Mouse (Mus musculus) lung, embryonic 15.5 days (tissue): ENCODE results near the gene Sdhc. TPM values are rescaled to one million over a fixed set of nuclear protein-coding genes. Genes with fewer than 3 reads are reported as not detected.
"Not testable (repeated sequence)": the region's sequence is repeated elsewhere in the genome, so short reads cannot be mapped to it uniquely, and the experiment has no call there.

Experiments
- ATAC-seq: fragments of 200-750 bp; cut with Nextera tagmentation; 2 replicates; pipeline ENCODE4 v1.8.0; 2017; ENCODE audit warnings: moderate number of reproducible peaks, borderline replicate concordance; ENCODE audit not compliant: low FRiP score, low TSS enrichment; ENCODE audit errors: extremely low read depth
- H3K27ac ChIP-seq: fragments of 300-500 bp; sonication (generic); 2 replicates; pipeline ENCODE4 v1.5.1; 2015; ENCODE audit warnings: moderate library complexity, mild to moderate bottlenecking, inconsistent platforms
- H3K27me3 ChIP-seq: fragments of 300-500 bp; sonication (generic); 2 replicates; pipeline ENCODE4 v1.6.1; 2015; ENCODE audit warnings: inconsistent platforms
- H3K36me3 ChIP-seq: fragments of 300-500 bp; sonication (generic); 2 replicates; pipeline ENCODE4 v1.6.1; 2015; ENCODE audit warnings: inconsistent platforms
- H3K4me1 ChIP-seq: fragments of 300-500 bp; sonication (generic); 2 replicates; pipeline ENCODE4 v1.6.1; 2015; ENCODE audit warnings: inconsistent platforms
- H3K4me2 ChIP-seq: fragments of 300-500 bp; sonication (generic); 2 replicates; pipeline ENCODE4 v1.6.1; 2015; ENCODE audit warnings: inconsistent platforms, mild to moderate bottlenecking, moderate library complexity
- H3K4me3 ChIP-seq: fragments of 300-500 bp; sonication (generic); 2 replicates; pipeline ENCODE4 v1.5.1; 2015; ENCODE audit warnings: mild to moderate bottlenecking, inconsistent platforms
- H3K9ac ChIP-seq: fragments of 300-500 bp; sonication (generic); 2 replicates; pipeline ENCODE4 v1.6.1; 2015; ENCODE audit warnings: inconsistent platforms
- H3K9me3 ChIP-seq: fragments of 300-500 bp; sonication (generic); 2 replicates; pipeline ENCODE4 v1.6.1; 2016; ENCODE audit warnings: inconsistent platforms
- WGBS: fragments of 180-500 bp; shearing (Covaris S2); methylation state at CpG from one replicate; pipeline ENCODE4 v1.1.7; 2015; 5-methylcytosine and 5-hydroxymethylcytosine counted together
- polyA plus RNA-seq: library from polyadenylated mRNA; unstranded; fragments of >200 nt; fragmentation: Nextera tagmentation; extraction: Ambion mirVana; gene quantifications from 2 replicates; pipeline ENCODE4 v1.2.1, GENCODE M21; 2015

The Sdhc gene
- polyA plus RNA-seq, 1 experiment from 2014 or later: 256 TPM

GRCm38 (mm10) chr1:171162526-171162925 lies 12.1 kb upstream of the Sdhc start:
- H3K27me3 ChIP-seq: peaks cover 16% of the 10 kb centered on the region
- H3K4me2 ChIP-seq: no peak overlapping the region
- no peak for ATAC-seq
- H3K9me3 ChIP-seq: no peaks in the 10 kb centered on the region
- H3K27ac ChIP-seq: no peak overlapping the region
- H3K4me1 ChIP-seq: 0 out of 2 replicates have a peak, but pooled peaks cover 9% of the 10 kb centered on the region
- no peak overlapping the region for H3K9ac ChIP-seq
- 77% methylated on average over 3 of the region's 3 CpGs for WGBS
- H3K4me3 ChIP-seq: no peak overlapping the region
- no peaks in the 10 kb centered on the region for H3K36me3 ChIP-seq

- Histone ChIP-seq H3K27me3 (peaks cover 16% of the 10 kb centered on the region), H3K36me3 (no peaks in the 10 kb centered on the region), H3K9ac (0 out of 2 replicates have a peak overlapping the region, but pooled peaks have one; percentile 8), H3K4me2 (peak overlapping the region; percentile 57), H3K27ac (no peak overlapping the region), H3K9me3 (no peaks in the 10 kb centered on the region), H3K4me3 (peak overlapping the region; percentile 34), H3K4me1 (0 out of 2 replicates have a peak, but pooled peaks cover 9% of the 10 kb centered on the region)
- peak; percentile 56 for ATAC-seq
- 6% methylated on average over 15 of the region's 15 CpGs for WGBS
Observed at GRCm38 (mm10) chr1:171159485-171159975, 9.1 kb upstream of the Sdhc start.

GRCm38 (mm10) chr1:171157965-171158364 lies 7.6 kb upstream of the Sdhc start:
- Histone ChIP-seq H3K9me3 (no peaks in the 10 kb centered on the region), H3K27me3 (peaks cover 16% of the 10 kb centered on the region), H3K27ac (no peak overlapping the region), H3K9ac (no peak overlapping the region), H3K4me3 (no peak overlapping the region), H3K4me1 (0 out of 2 replicates have a peak, but pooled peaks cover 9% of the 10 kb centered on the region), H3K36me3 (no peaks in the 10 kb centered on the region), H3K4me2 (no peak overlapping the region)
- no peak for ATAC-seq

GRCm38 (mm10) chr1:171156644-171157043 lies 6.2 kb upstream of the Sdhc start:
- Histone ChIP-seq H3K36me3 (no peaks in the 10 kb centered on the region), H3K27ac (no peak overlapping the region), H3K4me3 (no peak overlapping the region), H3K9ac (no peak overlapping the region), H3K9me3 (no peaks in the 10 kb centered on the region), H3K27me3 (peaks cover 16% of the 10 kb centered on the region), H3K4me1 (0 out of 2 replicates have a peak, but pooled peaks cover 9% of the 10 kb centered on the region), H3K4me2 (no peak overlapping the region)
- ATAC-seq: no peak
- 59% methylated on average over 3 of the region's 3 CpGs for WGBS

GRCm38 (mm10) chr1:171151966-171152365 lies 1.6 kb upstream of the Sdhc start:
- WGBS: 78% methylated on average over 4 of the region's 4 CpGs
- Histone ChIP-seq H3K9me3 (no peaks in the 10 kb centered on the region), H3K36me3 (no peaks in the 10 kb centered on the region), H3K9ac (no peak overlapping the region), H3K4me1 (peaks cover 16% of the 10 kb centered on the region), H3K27ac (no peak overlapping the region), H3K4me2 (no peak overlapping the region), H3K4me3 (no peak overlapping the region), H3K27me3 (no peaks in the 10 kb centered on the region)
- no peak for ATAC-seq

- peak; percentile 11; the same call in 1 of the 2 replicates for ATAC-seq
- no peaks in the 10 kb centered on the region for H3K27me3 ChIP-seq
- peak overlapping the region; percentile 33 for H3K9ac ChIP-seq
- peaks cover 2% of the 10 kb centered on the region; the same call in 1 of the 2 replicates for H3K36me3 ChIP-seq
- H3K4me3 ChIP-seq: peak overlapping the region; percentile 69
- H3K4me1 ChIP-seq: peaks cover 16% of the 10 kb centered on the region
- peak overlapping the region; percentile 71 for H3K4me2 ChIP-seq
- WGBS: 3% methylated on average over 18 of the region's 18 CpGs
- H3K27ac ChIP-seq: peak overlapping the region; percentile 65
- H3K9me3 ChIP-seq: no peaks in the 10 kb centered on the region
Observed at GRCm38 (mm10) chr1:171150838-171151391, 512 bp upstream of the Sdhc start.

- not testable (repeated sequence) for ATAC-seq, H3K27me3 ChIP-seq, H3K4me2 ChIP-seq, H3K9me3 ChIP-seq, H3K27ac ChIP-seq, H3K4me1 ChIP-seq, H3K4me3 ChIP-seq, H3K9ac ChIP-seq
- WGBS: 74% methylated on average over 11 of the region's 11 CpGs
- peaks cover 62% of the 10 kb centered on the region for H3K36me3 ChIP-seq
Observed at GRCm38 (mm10) chr1:171142981-171143380, 7.4 kb downstream of the Sdhc start.

- not testable (repeated sequence) for H3K27ac ChIP-seq, H3K4me1 ChIP-seq, H3K4me3 ChIP-seq, H3K4me2 ChIP-seq, ATAC-seq, H3K27me3 ChIP-seq, H3K9ac ChIP-seq, H3K9me3 ChIP-seq
- WGBS: 89% methylated on average over 8 of the region's 8 CpGs
- H3K36me3 ChIP-seq: peaks cover 83% of the 10 kb centered on the region
Observed at GRCm38 (mm10) chr1:171137486-171138155, 12.8 kb downstream of the Sdhc start.

- Histone ChIP-seq H3K4me2 (no peak overlapping the region), H3K4me3 (no peak overlapping the region), H3K36me3 (peaks cover 75% of the 10 kb centered on the region), H3K9me3 (no peaks in the 10 kb centered on the region), H3K27me3 (no peaks in the 10 kb centered on the region), H3K9ac (no peak overlapping the region), H3K27ac (no peak overlapping the region), H3K4me1 (no peaks in the 10 kb centered on the region)
- no peak for ATAC-seq
- WGBS: 97% methylated on average over 2 of the region's 2 CpGs
Observed at GRCm38 (mm10) chr1:171135600-171135999, 14.8 kb downstream of the Sdhc start.

- H3K4me1 ChIP-seq: no peaks in the 10 kb centered on the region
- no peak overlapping the region for H3K4me2 ChIP-seq
- WGBS: 78% methylated on average over 1 of the region's 1 CpGs
- no peaks in the 10 kb centered on the region for H3K9me3 ChIP-seq
- no peak for ATAC-seq
- H3K27me3 ChIP-seq: no peaks in the 10 kb centered on the region
- H3K27ac ChIP-seq: no peak overlapping the region
- peaks cover 70% of the 10 kb centered on the region for H3K36me3 ChIP-seq
- no peak overlapping the region for H3K9ac ChIP-seq
- H3K4me3 ChIP-seq: no peak overlapping the region
Observed at GRCm38 (mm10) chr1:171130971-171131370, 19.4 kb downstream of the Sdhc start.

GRCm38 (mm10) chr1:171129251-171129650 lies 21.2 kb downstream of the Sdhc start:
- 69% methylated on average over 7 of the region's 7 CpGs for WGBS
- no peak for ATAC-seq

GRCm38 (mm10) chr1:171124398-171124797 lies 26.0 kb downstream of the Sdhc start:
- WGBS: 71% methylated on average over 5 of the region's 5 CpGs
- no peak overlapping the region for H3K4me3 ChIP-seq
- H3K27me3 ChIP-seq: no peaks in the 10 kb centered on the region
- H3K36me3 ChIP-seq: peaks cover 16% of the 10 kb centered on the region
- H3K9me3 ChIP-seq: no peaks in the 10 kb centered on the region
- H3K4me1 ChIP-seq: peaks cover 5% of the 10 kb centered on the region; the same call in 1 of the 2 replicates
- H3K4me2 ChIP-seq: no peak overlapping the region
- no peak for ATAC-seq
- H3K9ac ChIP-seq: no peak overlapping the region
- no peak overlapping the region for H3K27ac ChIP-seq

More at GRCm38 (mm10) chr1:171129251-171129650, 21.2 kb downstream of the Sdhc start:
- H3K4me2 ChIP-seq: no peak overlapping the region
- H3K36me3 ChIP-seq: peaks cover 53% of the 10 kb centered on the region
- no peak overlapping the region for H3K9ac ChIP-seq
- no peak overlapping the region for H3K27ac ChIP-seq
- no peaks in the 10 kb centered on the region for H3K4me1 ChIP-seq
- no peaks in the 10 kb centered on the region for H3K9me3 ChIP-seq
- no peaks in the 10 kb centered on the region for H3K27me3 ChIP-seq
- H3K4me3 ChIP-seq: no peak overlapping the region
